Mouse (Mus musculus) hindbrain, embryonic 14.5 days (tissue): Measurements from ENCODE around the gene Gng7. TPM values are rescaled to one million over a fixed set of nuclear protein-coding genes. Genes with fewer than 3 reads are reported as not detected.

Experiments
- ATAC-seq: fragments of 200-750 bp; cut with Nextera tagmentation; 2 replicates; pipeline ENCODE4 v1.8.0; 2017; ENCODE audit warnings: moderate number of reproducible peaks, mild to moderate bottlenecking, moderate TSS enrichment, moderate library complexity; ENCODE audit not compliant: low FRiP score
- DNase-seq: peaks from one replicate; pipeline ENCODE4 v3.0.0-alpha.2; 2015; ENCODE audit warnings: low spot score
- H3K27ac ChIP-seq: fragments of 300-500 bp; sonication (generic); 2 replicates; pipeline ENCODE4 v1.5.1; 2014; ENCODE audit warnings: mild to moderate bottlenecking, moderate library complexity
- H3K27me3 ChIP-seq: fragments of 300-500 bp; sonication (generic); 2 replicates; pipeline ENCODE4 v1.6.1; 2014; ENCODE audit warnings: mild to moderate bottlenecking, low read length, mixed read lengths; ENCODE audit not compliant: control insufficient read depth, insufficient read depth
- H3K36me3 ChIP-seq: fragments of 300-500 bp; sonication (generic); replicated peaks from 2 replicates; pipeline ENCODE4 v1.6.1; 2014; ENCODE audit not compliant: control insufficient read depth, insufficient read depth
- H3K4me1 ChIP-seq: fragments of 300-500 bp; sonication (generic); replicated peaks from 2 replicates; pipeline ENCODE4 v1.6.1; 2014; ENCODE audit warnings: antibody characterized with exemption, low read length, mixed read lengths; ENCODE audit not compliant: control insufficient read depth, insufficient read depth
- H3K4me2 ChIP-seq: fragments of 300-500 bp; sonication (generic); replicated peaks from 2 replicates; pipeline ENCODE4 v1.6.1; 2014; ENCODE audit warnings: mild to moderate bottlenecking, moderate library complexity
- H3K4me3 ChIP-seq: fragments of 300-500 bp; sonication (generic); replicated peaks from 2 replicates; pipeline ENCODE4 v1.5.1; 2014; ENCODE audit warnings: mild to moderate bottlenecking, low read length
- H3K9ac ChIP-seq: fragments of 300-500 bp; sonication (generic); 2 replicates; pipeline ENCODE4 v1.6.1; 2014
- H3K9me3 ChIP-seq: fragments of 300-500 bp; sonication (generic); 2 replicates; pipeline ENCODE4 v1.6.1; 2016; ENCODE audit warnings: low read length; ENCODE audit not compliant: control insufficient read depth
- WGBS: fragments of 180-500 bp; shearing (Covaris S2); extraction: QIAGEN DNeasy Blood & Tissue Kit; methylation state at CpG from one replicate; pipeline ENCODE4 v1.1.7; 2014; 5-methylcytosine and 5-hydroxymethylcytosine counted together
- polyA plus RNA-seq: library from polyadenylated mRNA; unstranded; fragments of >200 nt; fragmentation: Nextera tagmentation; extraction: Ambion mirVana; gene quantifications from 2 replicates; pipeline ENCODE4 v1.2.1, GENCODE M21; 2014

Gng7 gene
- polyA plus RNA-seq, 1 experiment from 2014 or later = 17.7 TPM

DNA sequence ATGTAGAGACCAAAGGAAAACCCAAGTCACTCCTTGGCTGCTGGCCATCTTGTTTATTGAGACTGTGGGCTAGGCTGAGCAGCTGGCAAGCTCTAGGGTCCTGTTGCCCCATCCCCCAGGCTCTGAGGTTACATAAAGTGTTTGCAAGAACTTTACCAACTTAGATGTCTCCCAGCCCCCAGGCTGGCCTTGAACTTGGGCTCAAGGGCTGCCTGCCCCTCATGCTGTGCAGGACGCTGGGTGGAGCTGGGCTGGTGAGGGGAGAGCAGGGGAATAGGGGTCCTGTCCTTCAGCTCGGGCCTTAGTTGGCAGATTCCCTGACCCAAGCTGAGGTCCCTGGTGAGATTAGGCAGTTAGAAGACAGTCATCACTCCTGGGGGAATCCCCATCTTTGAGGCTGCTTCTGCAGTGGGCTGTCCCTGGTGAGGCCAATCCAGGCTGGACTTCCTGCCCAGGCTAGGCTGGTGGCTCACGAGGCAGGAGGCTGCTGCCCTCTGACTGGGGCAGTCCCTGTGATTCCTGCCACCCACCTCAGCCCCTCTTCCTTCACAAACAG is 47.6 kb downstream of the Gng7 start:
- no peaks in the 10 kb centered on the region for H3K27me3 ChIP-seq
- H3K9ac ChIP-seq = no peak overlapping the region
- ATAC-seq (no peak), DNase-seq (peak; percentile 34)
- H3K4me1 ChIP-seq = no peaks in the 10 kb centered on the region
- H3K4me3 ChIP-seq = no peak overlapping the region
- H3K36me3 ChIP-seq = no peaks in the 10 kb centered on the region
- no peak overlapping the region for H3K27ac ChIP-seq
- 49% methylated on average over 3 of the region's 3 CpGs for WGBS
- no peak overlapping the region for H3K4me2 ChIP-seq
- H3K9me3 ChIP-seq = 0 out of 2 replicates have a peak, but pooled peaks cover 3% of the 10 kb centered on the region

DNA sequence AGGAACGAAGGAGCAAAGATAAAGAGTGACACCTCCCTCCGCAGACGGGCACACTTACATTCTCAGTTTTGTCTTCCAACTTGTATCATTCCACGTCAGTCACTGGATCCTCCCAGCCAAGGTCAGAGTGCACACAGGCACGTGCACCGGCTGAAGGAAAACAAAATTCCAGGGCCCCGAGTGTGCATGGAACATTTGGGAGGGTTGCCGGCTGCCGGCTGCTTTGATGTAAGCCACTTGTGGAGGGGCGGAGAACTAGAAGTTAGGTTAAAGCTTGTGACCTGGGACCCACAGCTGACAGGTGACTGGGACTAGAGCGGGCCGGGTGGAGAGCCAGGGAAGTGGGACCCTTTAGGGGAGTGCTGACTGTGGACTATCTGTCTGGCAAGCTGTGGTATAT is 48.4 kb downstream of the Gng7 start:
- ATAC-seq = no peak
- no peaks in the 10 kb centered on the region for H3K4me1 ChIP-seq
- 65% methylated on average over 12 of the region's 12 CpGs for WGBS

DNA sequence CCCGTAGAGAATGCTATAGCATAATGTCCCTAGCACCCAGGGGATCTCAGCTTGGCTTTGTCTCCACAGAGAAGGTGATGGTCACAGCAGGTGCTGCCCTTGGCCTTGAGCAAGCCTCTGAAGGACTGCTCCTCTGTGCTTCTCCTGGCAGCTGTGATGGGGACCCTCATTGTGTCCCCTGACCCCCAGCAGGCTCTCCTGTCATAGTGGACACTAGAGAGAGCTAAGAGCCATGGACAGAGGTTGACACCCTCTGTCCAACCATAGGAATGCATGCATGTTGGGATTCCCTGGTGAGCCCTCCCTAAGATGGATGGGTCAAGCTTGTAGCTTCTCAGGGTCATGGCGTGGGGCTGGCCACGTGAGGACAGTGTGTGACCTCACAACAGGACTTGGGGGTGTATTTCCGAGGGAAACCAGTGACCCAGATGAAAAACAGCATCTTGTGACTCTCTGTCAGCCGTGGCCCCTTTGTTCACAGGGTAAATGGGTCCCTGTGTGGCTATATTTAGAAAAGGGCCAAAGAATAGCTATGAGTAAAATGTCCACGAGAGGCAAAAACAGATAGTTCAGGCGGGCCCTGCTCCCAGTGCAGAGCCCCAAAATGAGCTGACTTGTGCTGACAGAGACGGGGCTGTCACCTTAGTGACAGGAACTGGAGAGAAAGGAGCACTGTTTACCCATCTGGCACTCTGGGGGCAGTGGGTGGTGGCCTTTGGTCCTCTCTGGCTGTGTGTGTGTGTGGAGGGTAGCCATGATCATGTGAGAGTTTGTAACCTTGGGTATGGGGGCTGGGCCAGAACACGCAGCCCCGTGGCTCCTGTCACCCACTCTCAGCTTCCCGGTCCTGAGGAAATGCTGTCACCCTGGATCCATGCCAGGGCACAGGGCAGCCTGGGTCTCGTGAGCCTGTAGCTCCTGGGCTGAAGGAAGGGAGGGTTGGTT is 51.4 kb downstream of the Gng7 start:
- Histone ChIP-seq H3K27me3 (no peaks in the 10 kb centered on the region), H3K27ac (no peak overlapping the region), H3K9me3 (no peaks in the 10 kb centered on the region), H3K4me2 (no peak overlapping the region), H3K4me1 (no peaks in the 10 kb centered on the region), H3K36me3 (no peaks in the 10 kb centered on the region), H3K9ac (no peak overlapping the region), H3K4me3 (no peak overlapping the region)
- WGBS = 44% methylated on average over 12 of the region's 12 CpGs
- DNase-seq = no peak
- no peak for ATAC-seq

More for the DNA sequence above, 48.4 kb downstream of the Gng7 start:
- no peak for DNase-seq
- Histone ChIP-seq H3K9ac (no peak overlapping the region), H3K9me3 (0 out of 2 replicates have a peak, but pooled peaks cover 3% of the 10 kb centered on the region), H3K4me3 (no peak overlapping the region), H3K27ac (no peak overlapping the region), H3K27me3 (no peaks in the 10 kb centered on the region), H3K4me2 (no peak overlapping the region), H3K36me3 (no peaks in the 10 kb centered on the region)

DNA sequence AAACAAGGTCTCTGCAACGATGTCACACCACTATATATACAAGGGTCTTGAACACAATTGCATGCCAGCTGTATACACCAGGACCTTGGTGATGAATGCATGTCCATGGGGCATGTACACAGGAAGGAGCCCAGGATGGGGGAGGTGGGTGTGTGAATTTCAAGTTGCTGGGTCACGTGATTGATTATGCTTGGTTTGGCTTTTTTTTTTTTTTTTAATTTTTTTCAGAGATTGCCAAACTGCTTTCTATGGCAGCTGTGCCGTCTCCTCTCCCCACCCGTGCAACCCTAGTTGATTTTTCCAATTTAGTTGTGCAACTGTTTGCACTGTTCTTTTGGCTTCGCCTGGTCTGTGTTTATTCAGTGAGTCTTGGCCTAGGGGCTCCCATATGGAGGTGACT is 52.2 kb downstream of the Gng7 start:
- no peaks in the 10 kb centered on the region for H3K4me1 ChIP-seq
- no peak overlapping the region for H3K27ac ChIP-seq
- H3K27me3 ChIP-seq = no peaks in the 10 kb centered on the region
- no peak overlapping the region for H3K9ac ChIP-seq
- H3K9me3 ChIP-seq = no peaks in the 10 kb centered on the region
- no peak overlapping the region for H3K4me2 ChIP-seq
- H3K36me3 ChIP-seq = no peaks in the 10 kb centered on the region
- 69% methylated on average over 5 of the region's 5 CpGs for WGBS
- DNase-seq (no peak), ATAC-seq (no peak)
- no peak overlapping the region for H3K4me3 ChIP-seq

DNA sequence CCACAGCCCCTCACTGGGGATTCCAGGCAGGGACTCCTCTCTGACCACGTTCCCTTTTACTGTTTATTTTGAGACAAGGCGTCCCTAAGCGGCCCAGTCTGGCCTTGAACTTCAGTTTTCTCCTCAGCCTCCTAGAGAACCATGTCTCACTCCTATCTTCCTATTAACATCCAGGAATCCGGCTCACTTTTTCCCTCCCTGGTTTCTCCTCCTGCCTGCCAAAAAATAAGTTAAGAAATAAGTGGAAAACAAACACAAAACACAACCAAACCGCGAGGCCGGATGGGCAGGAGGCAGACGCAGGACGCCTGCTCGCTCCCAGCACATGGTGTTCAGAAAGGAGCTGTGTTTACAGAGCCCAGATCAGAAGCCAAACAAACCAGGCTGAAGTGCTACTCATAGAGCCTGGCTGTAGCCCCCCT is 52.7 kb downstream of the Gng7 start:
- 55% methylated on average over 10 of the region's 10 CpGs for WGBS
- Histone ChIP-seq H3K27me3 (no peaks in the 10 kb centered on the region), H3K4me3 (no peak overlapping the region), H3K9me3 (no peaks in the 10 kb centered on the region), H3K36me3 (no peaks in the 10 kb centered on the region), H3K27ac (no peak overlapping the region), H3K9ac (no peak overlapping the region), H3K4me1 (no peaks in the 10 kb centered on the region), H3K4me2 (no peak overlapping the region)
- no peak for ATAC-seq
- DNase-seq = no peak

DNA sequence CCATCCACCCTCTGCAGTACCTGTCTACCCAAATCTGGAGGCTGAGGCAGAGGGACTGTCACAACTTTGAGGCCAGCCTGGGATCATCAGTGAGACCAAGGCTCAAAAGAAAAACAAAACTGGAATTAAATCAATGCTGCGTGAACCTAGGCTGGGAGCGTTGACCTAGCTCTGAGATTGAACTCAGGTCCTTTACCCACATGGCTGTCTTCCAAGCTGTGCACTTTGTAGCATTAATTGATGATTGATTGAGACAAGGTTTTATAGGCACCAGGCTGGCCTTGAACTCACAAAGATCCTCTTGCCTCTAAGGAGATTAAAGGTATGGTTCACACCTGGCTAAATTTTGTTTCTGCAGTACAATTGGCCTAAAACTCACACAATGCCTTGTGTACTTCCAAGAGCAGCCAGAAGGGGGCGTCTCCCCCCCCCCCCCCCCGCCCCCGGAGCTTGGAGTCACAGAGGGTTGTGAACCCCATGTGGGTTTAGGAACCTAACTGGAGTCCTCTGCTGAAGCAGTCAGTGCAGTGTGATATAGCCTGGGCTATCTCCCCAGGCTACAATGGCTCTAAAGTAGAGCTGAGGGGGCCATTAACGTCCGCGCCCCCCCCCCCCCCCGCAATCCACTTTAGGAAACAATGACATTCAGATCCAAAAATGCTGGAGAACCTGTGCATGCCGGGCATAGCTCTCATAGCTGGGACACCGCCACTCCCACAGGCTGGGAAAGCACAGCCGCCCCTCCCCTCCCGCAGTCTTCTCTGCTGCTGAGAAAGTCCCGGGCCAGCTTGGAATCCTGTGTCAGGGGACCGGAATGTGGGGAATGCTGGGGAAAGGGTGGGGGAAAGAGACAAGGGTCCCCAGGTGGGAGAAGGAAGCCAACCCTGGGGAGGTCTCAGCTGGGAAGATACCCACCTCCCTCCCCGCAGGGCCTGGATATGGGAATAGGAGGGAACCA is 53.9 kb downstream of the Gng7 start:
- ATAC-seq (no peak), DNase-seq (no peak)
- H3K27me3 ChIP-seq = no peaks in the 10 kb centered on the region
- no peak overlapping the region for H3K4me2 ChIP-seq
- 17% methylated on average over 15 of the region's 16 CpGs for WGBS
- no peaks in the 10 kb centered on the region for H3K9me3 ChIP-seq
- no peak overlapping the region for H3K27ac ChIP-seq
- no peaks in the 10 kb centered on the region for H3K36me3 ChIP-seq
- no peak overlapping the region for H3K4me3 ChIP-seq
- no peaks in the 10 kb centered on the region for H3K4me1 ChIP-seq
- H3K9ac ChIP-seq = no peak overlapping the region

DNA sequence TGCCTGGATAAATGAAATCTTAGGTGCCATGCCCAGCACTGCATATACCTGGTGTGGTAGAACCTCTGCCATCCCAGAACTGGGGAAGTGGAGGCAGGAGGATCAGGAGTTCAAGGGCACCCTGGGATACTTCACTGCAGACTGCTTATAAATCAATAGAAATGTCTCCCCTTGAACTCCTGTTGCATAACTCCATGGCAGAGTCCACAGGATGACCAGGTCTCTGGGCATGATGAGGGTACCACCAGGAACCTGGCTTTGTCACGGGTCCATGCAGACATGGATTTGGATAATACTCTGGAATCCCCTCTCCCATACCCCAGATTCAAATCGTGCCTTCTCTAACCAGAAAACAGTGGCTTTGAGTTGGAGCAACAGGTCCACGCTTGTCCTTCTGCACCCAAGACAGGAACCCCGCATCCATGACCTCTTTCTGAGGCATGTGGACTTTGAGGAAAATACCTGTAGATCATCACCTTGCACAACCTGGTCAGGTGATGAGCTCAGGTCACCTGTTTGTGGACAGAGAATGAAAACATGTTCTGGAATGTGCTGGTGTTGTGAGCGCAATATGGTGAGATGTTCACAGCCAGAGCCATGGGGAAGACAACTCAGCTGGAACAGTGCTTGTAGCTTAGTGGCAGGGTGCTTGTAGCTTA is 55.6 kb downstream of the Gng7 start:
- H3K9ac ChIP-seq = no peak overlapping the region
- WGBS = 96% methylated on average over 5 of the region's 5 CpGs
- no peaks in the 10 kb centered on the region for H3K36me3 ChIP-seq
- no peak for ATAC-seq
- no peaks in the 10 kb centered on the region for H3K27me3 ChIP-seq
- no peak overlapping the region for H3K4me3 ChIP-seq
- no peak for DNase-seq
- no peak overlapping the region for H3K27ac ChIP-seq
- no peaks in the 10 kb centered on the region for H3K4me1 ChIP-seq
- no peak overlapping the region for H3K4me2 ChIP-seq
- H3K9me3 ChIP-seq = no peaks in the 10 kb centered on the region

DNA sequence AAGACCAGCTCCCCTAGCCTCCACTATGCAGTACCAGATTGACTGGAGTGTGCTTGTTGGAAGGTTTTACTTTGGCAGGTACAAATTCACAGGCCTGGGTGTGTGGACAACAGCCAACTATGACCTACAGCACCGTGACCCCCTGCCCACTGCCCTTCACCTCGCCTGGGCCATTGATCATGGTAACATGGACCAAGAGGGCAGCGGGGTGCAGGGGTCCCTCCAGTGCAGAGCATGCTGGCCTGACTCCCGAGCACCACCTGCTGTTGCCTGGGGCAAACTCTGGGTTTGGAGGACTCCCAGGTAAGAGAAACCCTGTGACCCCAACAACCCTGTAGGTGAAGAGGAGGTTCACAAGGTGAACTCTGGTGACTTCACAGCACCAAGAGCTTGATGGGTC is 57.0 kb downstream of the Gng7 start:
- ATAC-seq = no peak
- Histone ChIP-seq H3K4me3 (no peak overlapping the region), H3K9me3 (no peaks in the 10 kb centered on the region), H3K36me3 (no peaks in the 10 kb centered on the region), H3K4me2 (no peak overlapping the region), H3K9ac (no peak overlapping the region), H3K27me3 (no peaks in the 10 kb centered on the region), H3K4me1 (no peaks in the 10 kb centered on the region), H3K27ac (no peak overlapping the region)
- DNase-seq = no peak
- 74% methylated on average over 4 of the region's 4 CpGs for WGBS
